Mouse (Mus musculus) CH12.LX (cell line): ENCODE data around the gene Arid4b.

Experiments used
- CTCF ChIP-seq, 2 experiments: IDR thresholded peaks in 1 of 2; conservative IDR thresholded peaks in 1 of 2; 2 replicates each; pipeline ENCODE4 v1.5.1; 2011 to 2012; ENCODE audit warnings: low read depth in 2 of 2, low read length in 2 of 2, improper control_type of control experiment in 1 of 2, inconsistent platforms in 1 of 2, mild to moderate bottlenecking in 1 of 2, moderate library complexity in 1 of 2
- HCFC1 ChIP-seq: IDR thresholded peaks from 2 replicates; pipeline ENCODE4 v1.6.1; 2012; ENCODE audit warnings: low read depth, mild to moderate bottlenecking, inconsistent platforms, low read length, improper control_type of control experiment
- PAX5 ChIP-seq: IDR thresholded peaks from 2 replicates; pipeline ENCODE4 v1.6.1; 2012; ENCODE audit warnings: low read length, inconsistent platforms, mixed read lengths
- UBTF ChIP-seq: IDR thresholded peaks from 2 replicates; pipeline ENCODE4 v1.6.1; 2012; ENCODE audit warnings: low read depth, mild to moderate bottlenecking, inconsistent platforms, low read length, improper control_type of control experiment, moderate library complexity

GRCm38 (mm10) chr13:14014540-14014939 is 48.5 kb upstream of the Arid4b start:
- TF ChIP-seq UBTF (no peak), PAX5 (no peak), HCFC1 (no peak), CTCF (conservative IDR thresholded peaks at IDR 0.05 in 1 of 2, IDR thresholded peaks at IDR 0.05 in 1 of 2; ENCODE audit: low read depth in 2 of 2, low read length in 2 of 2) (no peak)
